In the genomic region with DNA sequence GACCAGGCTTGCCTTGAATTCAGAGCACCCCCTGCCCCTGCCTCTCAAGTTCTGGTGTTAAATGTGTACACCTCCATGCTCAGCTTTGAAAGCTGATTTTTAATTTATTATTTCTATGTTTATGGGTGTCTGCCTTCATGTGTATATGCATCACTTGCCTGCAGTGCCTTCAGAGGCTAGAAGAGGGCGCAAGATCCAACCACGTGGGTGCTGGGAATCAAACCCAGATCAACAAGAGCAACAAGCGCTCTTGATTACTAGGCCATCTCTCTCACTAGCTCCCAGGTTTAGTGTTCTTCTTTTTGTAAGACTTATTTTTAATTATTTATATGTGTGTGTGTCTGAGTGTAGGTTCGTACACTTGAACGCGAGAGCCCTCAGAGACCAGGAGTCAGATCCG, we compare ENCODE assay signal across 20 mouse cellular contexts. TPM values are rescaled to one million over a fixed set of nuclear protein-coding genes. Genes with fewer than 3 reads are reported as not detected.
"Had no signal": no experiment of that assay in that cellular context is flagged by ENCODE, and none has a peak within 500 bp of the region (broad histone marks: within the 10 kb centered on the region; RNA-seq: fewer than 3 reads in every experiment).

No protein-coding gene starts in this region.

- H3K27me3 ChIP-seq: lung, embryonic 15.5 days; midbrain, embryonic 12.5 days; neural tube, embryonic 12.5 days; stomach, embryonic 15.5 days had no signal

- H3K4me3 ChIP-seq: lung, embryonic 15.5 days; midbrain, embryonic 10.5 days; midbrain, embryonic 12.5 days; myocyte; neural tube, embryonic 12.5 days; stomach, embryonic 15.5 days had no signal

- H3K9me3 ChIP-seq: lung, embryonic 15.5 days; midbrain, embryonic 10.5 days; neural tube, embryonic 12.5 days; stomach, embryonic 15.5 days had no signal

- H3K9ac ChIP-seq: lung, embryonic 15.5 days; midbrain, embryonic 12.5 days; neural tube, embryonic 12.5 days; stomach, embryonic 15.5 days had no signal

- H3K27ac ChIP-seq: lung, embryonic 15.5 days; midbrain, embryonic 10.5 days; midbrain, embryonic 12.5 days; neural tube, embryonic 12.5 days; stomach, embryonic 15.5 days; stomach, postnatal 0 days had no signal

- H3K4me1 ChIP-seq: lung, embryonic 15.5 days; midbrain, embryonic 12.5 days; neural tube, embryonic 12.5 days; stomach, embryonic 15.5 days had no signal

- DNase-seq: lung, adult 2 months; lung, postnatal 14 days; lung, postnatal 36 days; midbrain, embryonic 14.5 days; right cerebral cortex, postnatal 14 days; thymus, adult 2 months; thymus, postnatal 25 days; thymus, postnatal 4 days had no signal

RNA-seq across cellular contexts. Expression of gene Cort, which starts 28.3 kb away (rescaled TPM):
- total RNA-seq: megakaryocyte-erythroid progenitor cell, adult 5-6 weeks; neutrophil, adult 5-6 weeks had no signal
- polyA plus RNA-seq: liver, embryonic 16.5 days; lung, adult 2 months; midbrain, embryonic 14.5 days; myocyte; stomach, postnatal 0 days; testis, adult 2 months; urinary bladder, adult 2 months had no signal
